Mouse (Mus musculus) lung, postnatal 0 days (tissue): ENCODE measurements around the gene Tollip. TPM values are rescaled to one million over a fixed set of nuclear protein-coding genes. Genes with fewer than 3 reads are reported as not detected.

Experiments
- ATAC-seq: fragments of 200-750 bp; cut with Nextera tagmentation; 2 replicates; pipeline ENCODE4 v1.8.0; 2017; ENCODE audit warnings: moderate library complexity
- DNase-seq: peaks from one replicate; pipeline ENCODE4 v3.0.0-alpha.2; 2016; ENCODE audit warnings: low spot score
- H3K27ac ChIP-seq: fragments of 300-500 bp; sonication (generic); 2 replicates; pipeline ENCODE4 v1.5.1; 2014; ENCODE audit warnings: antibody characterized with exemption, mild to moderate bottlenecking, low read length, mixed read lengths
- H3K27me3 ChIP-seq: fragments of 300-500 bp; sonication (generic); replicated peaks from 2 replicates; pipeline ENCODE4 v1.6.1; 2014; ENCODE audit warnings: low read length, mixed read lengths; ENCODE audit not compliant: insufficient read depth
- H3K36me3 ChIP-seq: fragments of 300-500 bp; sonication (generic); 2 replicates; pipeline ENCODE4 v1.6.1; 2014; ENCODE audit warnings: low read length, mixed read lengths; ENCODE audit not compliant: insufficient read depth
- H3K4me1 ChIP-seq: fragments of 300-500 bp; sonication (generic); 2 replicates; pipeline ENCODE4 v1.6.1; 2014; ENCODE audit warnings: antibody characterized with exemption, low read depth, low read length, mixed read lengths; ENCODE audit not compliant: insufficient read depth
- H3K4me2 ChIP-seq: fragments of 300-500 bp; sonication (generic); replicated peaks from 2 replicates; pipeline ENCODE4 v1.6.1; 2014; ENCODE audit warnings: low read depth, mild to moderate bottlenecking, low read length, moderate library complexity, mixed read lengths
- H3K4me3 ChIP-seq: fragments of 300-500 bp; sonication (generic); 2 replicates; pipeline ENCODE4 v1.5.1; 2014; ENCODE audit warnings: low read depth, low read length
- H3K9ac ChIP-seq: fragments of 300-500 bp; sonication (generic); replicated peaks from 2 replicates; pipeline ENCODE4 v1.6.1; 2014; ENCODE audit warnings: low read depth, mild to moderate bottlenecking
- H3K9me3 ChIP-seq: fragments of 300-500 bp; sonication (generic); 2 replicates; pipeline ENCODE4 v1.6.1; 2016; ENCODE audit warnings: low read length, mixed read lengths
- CTCF ChIP-seq: IDR thresholded peaks from 2 replicates; pipeline ENCODE4 v1.5.1; 2016; ENCODE audit warnings: antibody characterized with exemption, mild to moderate bottlenecking
- EP300 ChIP-seq: IDR thresholded peaks from 2 replicates; pipeline ENCODE4 v1.6.1; 2016; ENCODE audit warnings: antibody characterized with exemption, mild to moderate bottlenecking, control low read depth
- WGBS: fragments of 180-500 bp; shearing (Covaris S2); extraction: QIAGEN DNeasy Blood & Tissue Kit; methylation state at CpG from one replicate; pipeline ENCODE4 v1.1.7; 2014; 5-methylcytosine and 5-hydroxymethylcytosine counted together
- polyA plus RNA-seq: library from polyadenylated mRNA; unstranded; fragments of >200 nt; fragmentation: Nextera tagmentation; extraction: Ambion mirVana; gene quantifications from 2 replicates; pipeline ENCODE4 v1.2.1, GENCODE M21; 2015

Gene Tollip
- polyA plus RNA-seq, 1 experiment from 2014 or later, result 44.6 TPM

DNA sequence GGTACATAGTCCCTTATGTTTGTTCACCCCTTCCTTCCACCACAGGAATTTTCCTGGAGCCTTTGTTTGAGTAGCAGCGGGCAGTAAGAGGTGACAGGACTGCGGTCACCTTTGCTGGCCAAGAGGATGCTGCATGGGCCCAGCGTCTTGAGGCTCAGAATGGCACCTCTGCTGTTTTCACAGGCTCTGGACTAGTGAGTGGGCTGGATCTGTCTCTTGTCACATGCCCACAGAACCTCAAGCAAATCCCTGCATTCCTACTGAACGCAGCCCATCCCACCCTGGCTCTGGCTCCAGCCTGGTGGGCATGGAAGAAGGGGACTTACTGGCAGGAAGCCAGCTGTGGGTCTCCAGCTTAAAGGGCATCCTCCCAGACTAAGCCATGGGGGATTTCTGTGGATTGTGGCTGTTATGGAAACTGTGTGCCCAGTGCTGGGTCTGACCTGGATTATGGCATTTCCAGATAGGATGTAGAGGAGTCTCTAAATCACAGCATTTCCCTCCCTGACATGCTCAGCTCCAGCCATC lies 39.3 kb upstream of the Tollip start:
- Histone ChIP-seq H3K27ac (no peak overlapping the region), H3K9ac (no peak overlapping the region), H3K4me1 (no peaks in the 10 kb centered on the region), H3K27me3 (peaks cover 4% of the 10 kb centered on the region; the same call in 1 of the 2 replicates), H3K4me2 (no peak overlapping the region), H3K36me3 (no peaks in the 10 kb centered on the region), H3K9me3 (no peaks in the 10 kb centered on the region), H3K4me3 (no peak overlapping the region)
- ATAC-seq (no peak), DNase-seq (no peak)
- no peak for TF ChIP-seq CTCF
- no peak for TF ChIP-seq EP300
- WGBS, result 73% methylated on average over 4 of the region's 4 CpGs

DNA sequence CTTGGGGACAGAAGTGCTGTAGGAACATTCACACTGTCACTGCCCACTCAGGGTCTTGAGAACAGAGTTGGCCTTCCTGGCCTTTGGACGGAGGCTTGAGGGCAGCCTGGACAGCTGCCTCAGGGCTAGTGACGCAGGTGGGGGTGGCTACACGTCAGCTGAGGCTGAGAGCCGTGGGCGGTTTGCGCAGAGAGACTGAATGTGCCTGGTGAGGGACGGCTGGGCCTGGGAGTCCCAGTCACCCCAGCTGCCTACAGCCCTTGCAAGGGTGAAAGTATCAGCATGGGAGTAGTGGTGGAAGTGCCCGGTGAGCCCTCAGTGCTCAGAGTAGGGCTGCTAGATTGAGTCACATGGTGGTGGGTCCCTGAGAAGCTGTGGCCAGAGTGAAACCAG lies 37.9 kb upstream of the Tollip start:
- H3K9me3 ChIP-seq, result no peaks in the 10 kb centered on the region
- H3K27me3 ChIP-seq, result peaks cover 12% of the 10 kb centered on the region
- 70% methylated on average over 8 of the region's 8 CpGs for WGBS
- ATAC-seq (no peak), DNase-seq (no peak)
- H3K4me2 ChIP-seq, result no peak overlapping the region
- H3K27ac ChIP-seq, result no peak overlapping the region
- TF ChIP-seq EP300 (no peak), CTCF (no peak)
- no peak overlapping the region for H3K9ac ChIP-seq
- no peaks in the 10 kb centered on the region for H3K36me3 ChIP-seq
- no peaks in the 10 kb centered on the region for H3K4me1 ChIP-seq
- H3K4me3 ChIP-seq, result no peak overlapping the region

DNA sequence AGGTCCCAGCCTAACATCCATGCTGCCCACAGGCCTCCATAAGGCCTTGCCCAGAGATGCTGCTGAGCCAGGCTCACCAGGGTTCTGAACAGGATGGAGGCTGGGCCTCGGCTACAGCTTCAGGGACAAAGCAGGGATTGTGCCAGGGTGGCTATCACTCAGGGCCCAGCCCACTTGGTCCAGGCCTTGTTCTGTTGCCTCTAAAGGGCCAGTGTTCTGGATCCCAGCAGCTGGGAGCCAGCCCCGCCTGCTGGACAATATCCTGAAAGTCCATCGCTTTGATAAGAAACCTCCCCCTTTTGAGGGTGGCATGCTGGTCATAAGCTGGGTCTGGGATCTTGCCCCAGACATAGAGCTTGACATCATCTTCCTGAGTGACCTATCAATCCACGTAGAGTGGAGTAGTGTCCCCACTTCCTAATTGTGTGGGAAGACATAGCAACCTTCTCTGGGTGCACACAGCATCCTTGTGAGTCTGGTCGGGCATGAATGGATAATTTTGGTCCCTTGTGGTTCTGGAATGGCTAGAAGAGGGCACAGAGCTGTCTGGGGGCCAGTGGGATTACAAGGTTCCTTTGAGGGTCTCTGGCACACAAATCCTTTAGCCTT lies 37.4 kb upstream of the Tollip start:
- Histone ChIP-seq H3K27me3 (peaks cover 18% of the 10 kb centered on the region), H3K9me3 (no peaks in the 10 kb centered on the region), H3K4me3 (no peak overlapping the region), H3K27ac (no peak overlapping the region), H3K9ac (no peak overlapping the region), H3K4me2 (no peak overlapping the region), H3K4me1 (no peaks in the 10 kb centered on the region), H3K36me3 (no peaks in the 10 kb centered on the region)
- ATAC-seq (no peak), DNase-seq (no peak)
- WGBS, result 64% methylated on average over 5 of the region's 5 CpGs
- TF ChIP-seq CTCF (no peak), EP300 (no peak)

DNA sequence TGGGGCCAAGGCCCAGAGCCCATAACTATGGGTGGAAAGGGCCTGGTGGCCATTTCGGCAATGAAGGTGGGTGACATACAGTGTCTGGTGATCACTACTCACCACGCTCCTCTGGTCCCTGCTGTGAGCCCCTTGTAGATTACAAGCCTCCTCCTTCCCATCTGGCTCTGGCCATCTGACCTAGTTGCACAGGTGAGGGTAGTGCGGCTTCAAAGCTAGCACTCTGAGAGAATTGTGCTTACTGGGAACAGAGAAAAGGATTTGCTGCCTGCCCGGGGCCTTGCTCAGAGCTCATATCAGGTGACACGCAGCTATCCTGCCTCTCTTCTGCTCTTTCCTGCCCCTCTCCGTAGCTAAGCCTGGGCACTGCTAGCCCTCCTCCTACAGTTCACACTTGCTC lies 35.3 kb upstream of the Tollip start:
- Histone ChIP-seq H3K9me3 (no peaks in the 10 kb centered on the region), H3K4me3 (no peak overlapping the region), H3K27ac (no peak overlapping the region), H3K4me1 (no peaks in the 10 kb centered on the region), H3K9ac (no peak overlapping the region), H3K27me3 (peaks cover 34% of the 10 kb centered on the region), H3K36me3 (no peaks in the 10 kb centered on the region), H3K4me2 (no peak overlapping the region)
- ATAC-seq (no peak), DNase-seq (no peak)
- TF ChIP-seq EP300, result no peak
- no peak for TF ChIP-seq CTCF
- 72% methylated on average over 6 of the region's 6 CpGs for WGBS

DNA sequence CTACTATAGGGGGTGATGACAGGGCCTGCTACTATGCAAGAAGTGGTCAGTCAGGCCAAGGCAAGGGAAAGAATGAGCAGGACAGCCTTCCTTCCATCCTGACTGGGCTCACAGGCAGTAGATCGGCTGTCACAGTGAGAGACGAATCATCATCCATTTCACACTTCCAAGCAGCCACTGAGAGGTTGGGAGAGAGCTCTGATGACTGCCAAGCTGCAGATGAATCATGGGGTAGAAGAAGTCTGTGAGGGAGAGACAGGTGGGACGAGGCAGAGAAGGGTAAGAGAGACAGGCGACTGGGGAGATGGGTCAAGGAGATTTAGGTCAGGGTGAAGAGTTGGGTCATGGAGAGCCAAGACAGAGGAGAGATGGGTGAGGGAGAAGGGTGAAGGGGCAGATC lies 34.6 kb upstream of the Tollip start:
- Histone ChIP-seq H3K4me3 (no peak overlapping the region), H3K4me1 (no peaks in the 10 kb centered on the region), H3K9me3 (no peaks in the 10 kb centered on the region), H3K9ac (no peak overlapping the region), H3K36me3 (no peaks in the 10 kb centered on the region), H3K27me3 (peaks cover 41% of the 10 kb centered on the region), H3K27ac (no peak overlapping the region), H3K4me2 (no peak overlapping the region)
- DNase-seq, result no peak
- TF ChIP-seq EP300 (no peak), CTCF (no peak)
- ATAC-seq, result no peak
- 61% methylated on average over 4 of the region's 4 CpGs for WGBS

DNA sequence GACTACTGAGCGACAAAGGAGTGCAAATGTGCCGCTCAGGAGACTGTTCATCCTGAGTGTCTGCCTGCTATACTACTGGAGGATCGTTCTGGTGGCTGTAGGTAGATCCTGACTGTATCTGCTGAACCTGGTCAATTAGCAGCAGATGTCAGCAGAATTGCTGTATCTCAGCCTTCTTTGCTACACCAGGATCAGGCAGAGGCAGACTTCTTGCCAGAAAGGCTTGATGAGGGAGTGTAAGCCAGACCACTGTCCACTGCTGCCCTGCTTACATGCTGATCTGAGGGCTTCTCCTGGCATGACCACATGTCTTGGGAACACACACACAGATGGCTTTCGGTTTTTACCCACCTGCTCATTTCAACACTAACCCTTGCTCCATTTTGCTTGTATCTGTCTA lies 33.5 kb upstream of the Tollip start:
- H3K9me3 ChIP-seq, result no peaks in the 10 kb centered on the region
- DNase-seq (no peak), ATAC-seq (no peak)
- no peak overlapping the region for H3K4me2 ChIP-seq
- TF ChIP-seq CTCF (no peak), EP300 (no peak)
- no peaks in the 10 kb centered on the region for H3K4me1 ChIP-seq
- 87% methylated on average over 4 of the region's 4 CpGs for WGBS
- H3K36me3 ChIP-seq, result no peaks in the 10 kb centered on the region
- no peak overlapping the region for H3K9ac ChIP-seq
- peaks cover 47% of the 10 kb centered on the region for H3K27me3 ChIP-seq
- H3K27ac ChIP-seq, result no peak overlapping the region
- H3K4me3 ChIP-seq, result no peak overlapping the region
